Mouse (Mus musculus) kidney, embryonic 14.5 days (tissue): ENCODE results near the gene Spib. TPM values are rescaled to one million over a fixed set of nuclear protein-coding genes. Genes with fewer than 3 reads are reported as not detected.

Experiments
- ATAC-seq: fragments of 200-750 bp; cut with Nextera tagmentation; 2 replicates; pipeline ENCODE4 v1.8.0; 2017; ENCODE audit warnings: moderate number of reproducible peaks, mild to moderate bottlenecking, moderate TSS enrichment, moderate library complexity; ENCODE audit not compliant: low FRiP score, low TSS enrichment
- H3K27ac ChIP-seq: fragments of 300-500 bp; sonication (generic); 2 replicates; pipeline ENCODE4 v1.5.1; 2014; ENCODE audit warnings: low read depth, mild to moderate bottlenecking, low read length, moderate library complexity, mixed read lengths
- H3K27me3 ChIP-seq: fragments of 300-500 bp; sonication (generic); 2 replicates; pipeline ENCODE4 v1.6.1; 2014; ENCODE audit warnings: mild to moderate bottlenecking, low read length; ENCODE audit not compliant: control insufficient read depth, insufficient read depth
- H3K36me3 ChIP-seq: fragments of 300-500 bp; sonication (generic); 2 replicates; pipeline ENCODE4 v1.6.1; 2014; ENCODE audit warnings: low read length, mixed read lengths; ENCODE audit not compliant: control insufficient read depth, insufficient read depth
- H3K4me1 ChIP-seq: fragments of 300-500 bp; sonication (generic); 2 replicates; pipeline ENCODE4 v1.6.1; 2014; ENCODE audit warnings: low read length, mixed read lengths; ENCODE audit not compliant: control insufficient read depth, insufficient read depth
- H3K4me2 ChIP-seq: fragments of 300-500 bp; sonication (generic); replicated peaks from 2 replicates; pipeline ENCODE4 v1.6.1; 2014; ENCODE audit warnings: low read depth, mild to moderate bottlenecking, low read length
- H3K4me3 ChIP-seq: fragments of 300-500 bp; sonication (generic); 2 replicates; pipeline ENCODE4 v1.5.1; 2014; ENCODE audit warnings: mild to moderate bottlenecking, low read length
- H3K9ac ChIP-seq: fragments of 300-500 bp; sonication (generic); 2 replicates; pipeline ENCODE4 v1.6.1; 2014; ENCODE audit warnings: low read depth, mild to moderate bottlenecking, low read length, moderate library complexity
- H3K9me3 ChIP-seq: fragments of 300-500 bp; sonication (generic); 2 replicates; pipeline ENCODE4 v1.6.1; 2016; ENCODE audit warnings: low read length; ENCODE audit not compliant: control insufficient read depth
- WGBS: fragments of 180-500 bp; shearing (Covaris S2); extraction: QIAGEN DNeasy Blood & Tissue Kit; methylation state at CpG from one replicate; pipeline ENCODE4 v1.1.7; 2014; 5-methylcytosine and 5-hydroxymethylcytosine counted together
- polyA plus RNA-seq: library from polyadenylated mRNA; unstranded; fragments of >200 nt; fragmentation: Nextera tagmentation; extraction: Ambion mirVana; gene quantifications from 2 replicates; pipeline ENCODE4 v1.2.1, GENCODE M21; 2014

Gene Spib
- polyA plus RNA-seq, 1 experiment from 2014 or later = not detected

- no peaks in the 10 kb centered on the region for H3K36me3 ChIP-seq
- peaks cover 29% of the 10 kb centered on the region for H3K27me3 ChIP-seq
- H3K27ac ChIP-seq = no peak overlapping the region
- H3K4me1 ChIP-seq = peaks cover 5% of the 10 kb centered on the region; the same call in 1 of the 2 replicates
- ATAC-seq = no peak
- H3K4me2 ChIP-seq = no peak overlapping the region
- H3K9ac ChIP-seq = no peak overlapping the region
- no peaks in the 10 kb centered on the region for H3K9me3 ChIP-seq
- 82% methylated on average over 2 of the region's 2 CpGs for WGBS
- H3K4me3 ChIP-seq = no peak overlapping the region
Observed at GRCm38 (mm10) chr7:44523056-44523455, 8.8 kb downstream of the Spib start.

- Histone ChIP-seq H3K27me3 (peaks cover 25% of the 10 kb centered on the region), H3K27ac (no peak overlapping the region), H3K9me3 (no peaks in the 10 kb centered on the region), H3K9ac (no peak overlapping the region), H3K4me1 (no peaks in the 10 kb centered on the region; the same call in 1 of the 2 replicates), H3K4me3 (no peak overlapping the region), H3K36me3 (no peaks in the 10 kb centered on the region), H3K4me2 (peak overlapping the region; percentile 31)
- ATAC-seq = no peak
- 3% methylated on average over 20 of the region's 20 CpGs for WGBS
Observed at GRCm38 (mm10) chr7:44521710-44522109, 10.2 kb downstream of the Spib start.

DNA sequence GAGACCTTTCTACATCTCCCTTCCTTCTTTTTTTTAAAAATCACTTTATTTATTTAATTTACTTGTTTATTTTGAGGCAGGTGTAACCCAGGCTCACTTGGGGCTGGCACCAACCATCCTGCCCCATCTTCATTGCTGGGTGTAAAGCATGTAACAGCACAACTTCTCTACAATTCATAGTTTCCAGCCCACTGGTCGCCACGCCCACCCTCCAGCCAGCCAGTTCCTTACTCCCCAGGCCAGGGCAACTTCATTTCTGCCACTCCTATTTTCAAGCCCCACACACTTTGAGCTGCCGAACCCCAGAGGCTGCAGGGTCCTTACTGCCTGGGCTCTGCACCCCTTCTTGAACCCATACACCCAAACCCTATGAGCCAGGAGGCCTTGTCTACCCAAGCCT lies 10.9 kb downstream of the Spib start:
- peaks cover 25% of the 10 kb centered on the region for H3K27me3 ChIP-seq
- ATAC-seq = no peak
- no peaks in the 10 kb centered on the region for H3K9me3 ChIP-seq
- no peaks in the 10 kb centered on the region for H3K36me3 ChIP-seq
- 73% methylated on average over 3 of the region's 3 CpGs for WGBS
- no peak overlapping the region for H3K27ac ChIP-seq
- no peak overlapping the region for H3K4me2 ChIP-seq
- no peaks in the 10 kb centered on the region; the same call in 1 of the 2 replicates for H3K4me1 ChIP-seq
- H3K4me3 ChIP-seq = no peak overlapping the region
- no peak overlapping the region for H3K9ac ChIP-seq

- WGBS = 69% methylated on average over 9 of the region's 9 CpGs
Observed at GRCm38 (mm10) chr7:44519240-44519913, 12.5 kb downstream of the Spib start.

GRCm38 (mm10) chr7:44507491-44507890 lies 24.4 kb downstream of the Spib start:
- no peak for ATAC-seq
- H3K9ac ChIP-seq = no peak overlapping the region
- 0 out of 2 replicates have a peak, but pooled peaks cover under 1% of the 10 kb centered on the region for H3K9me3 ChIP-seq

More at GRCm38 (mm10) chr7:44519240-44519913, 12.5 kb downstream of the Spib start:
- peaks cover 21% of the 10 kb centered on the region for H3K27me3 ChIP-seq
- ATAC-seq = no peak
- no peak overlapping the region for H3K4me2 ChIP-seq
- H3K4me3 ChIP-seq = no peak overlapping the region
- H3K4me1 ChIP-seq = no peaks in the 10 kb centered on the region
- no peak overlapping the region for H3K9ac ChIP-seq
- no peaks in the 10 kb centered on the region for H3K9me3 ChIP-seq
- no peaks in the 10 kb centered on the region for H3K36me3 ChIP-seq
- no peak overlapping the region for H3K27ac ChIP-seq

GRCm38 (mm10) chr7:44501563-44502115 lies 30.2 kb downstream of the Spib start:
- Histone ChIP-seq H3K4me2 (no peak overlapping the region), H3K4me3 (no peak overlapping the region), H3K4me1 (no peaks in the 10 kb centered on the region; the same call in 1 of the 2 replicates), H3K27me3 (no peaks in the 10 kb centered on the region), H3K9me3 (no peaks in the 10 kb centered on the region), H3K9ac (no peak overlapping the region), H3K27ac (no peak overlapping the region), H3K36me3 (no peaks in the 10 kb centered on the region)
- WGBS = 46% methylated on average over 5 of the region's 5 CpGs
- no peak; the same call in 1 of the 2 replicates for ATAC-seq

More at GRCm38 (mm10) chr7:44507491-44507890, 24.4 kb downstream of the Spib start:
- Histone ChIP-seq H3K27ac (no peak overlapping the region), H3K27me3 (no peaks in the 10 kb centered on the region; the same call in 1 of the 2 replicates), H3K36me3 (no peaks in the 10 kb centered on the region), H3K4me3 (no peak overlapping the region), H3K4me1 (no peaks in the 10 kb centered on the region), H3K4me2 (no peak overlapping the region)

DNA sequence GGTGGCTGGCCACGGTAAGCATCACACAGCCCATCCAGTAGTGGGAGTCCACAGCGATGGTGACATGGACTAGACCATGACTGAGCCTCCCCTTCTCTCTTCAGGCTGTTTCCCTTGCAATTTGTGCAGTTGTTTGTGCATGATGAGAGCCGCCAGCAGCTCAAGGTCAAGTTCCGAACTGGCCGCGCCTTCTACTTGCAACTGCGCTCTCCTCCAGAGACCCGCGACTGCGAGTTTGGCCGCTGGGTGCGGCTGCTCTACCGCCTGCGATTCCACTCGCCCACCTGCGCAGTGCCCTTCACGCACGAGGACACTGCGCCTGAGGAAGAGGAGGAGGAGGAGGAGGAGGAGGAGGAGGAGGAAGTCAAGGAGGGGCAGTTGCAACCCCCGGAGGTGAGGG lies 31.8 kb downstream of the Spib start:
- peaks cover 5% of the 10 kb centered on the region; the same call in 1 of the 2 replicates for H3K4me1 ChIP-seq
- H3K36me3 ChIP-seq = no peaks in the 10 kb centered on the region
- ATAC-seq = no peak
- H3K9ac ChIP-seq = no peak overlapping the region
- H3K9me3 ChIP-seq = no peaks in the 10 kb centered on the region
- H3K27me3 ChIP-seq = no peaks in the 10 kb centered on the region
- no peak overlapping the region for H3K4me2 ChIP-seq
- H3K4me3 ChIP-seq = no peak overlapping the region
- H3K27ac ChIP-seq = no peak overlapping the region
- 58% methylated on average over 20 of the region's 20 CpGs for WGBS

DNA sequence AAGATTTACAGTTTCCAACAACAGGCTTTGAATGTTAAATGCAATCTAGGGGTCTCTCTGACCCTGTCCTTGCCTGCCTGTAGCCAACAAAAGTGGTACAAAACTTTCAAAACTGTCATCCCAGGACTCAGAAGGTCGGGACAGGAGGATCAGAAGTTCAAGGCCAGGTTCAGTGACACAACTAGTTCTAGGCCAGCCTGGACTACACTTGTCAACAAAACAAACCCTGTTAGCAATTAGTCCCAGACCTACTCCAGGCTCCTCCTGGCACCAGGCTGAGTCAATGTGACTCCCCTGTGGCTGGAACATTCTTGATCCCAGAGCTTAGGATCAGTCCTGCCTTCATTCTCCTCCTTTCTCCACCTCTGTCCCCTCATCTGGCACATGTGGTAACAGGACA lies 32.9 kb downstream of the Spib start:
- H3K4me2 ChIP-seq = no peak overlapping the region
- H3K9me3 ChIP-seq = no peaks in the 10 kb centered on the region
- H3K27me3 ChIP-seq = no peaks in the 10 kb centered on the region
- no peaks in the 10 kb centered on the region for H3K36me3 ChIP-seq
- H3K4me3 ChIP-seq = no peak overlapping the region
- 64% methylated on average over 1 of the region's 1 CpGs for WGBS
- H3K4me1 ChIP-seq = peaks cover 5% of the 10 kb centered on the region; the same call in 1 of the 2 replicates
- H3K27ac ChIP-seq = no peak overlapping the region
- no peak for ATAC-seq
- no peak overlapping the region for H3K9ac ChIP-seq

DNA sequence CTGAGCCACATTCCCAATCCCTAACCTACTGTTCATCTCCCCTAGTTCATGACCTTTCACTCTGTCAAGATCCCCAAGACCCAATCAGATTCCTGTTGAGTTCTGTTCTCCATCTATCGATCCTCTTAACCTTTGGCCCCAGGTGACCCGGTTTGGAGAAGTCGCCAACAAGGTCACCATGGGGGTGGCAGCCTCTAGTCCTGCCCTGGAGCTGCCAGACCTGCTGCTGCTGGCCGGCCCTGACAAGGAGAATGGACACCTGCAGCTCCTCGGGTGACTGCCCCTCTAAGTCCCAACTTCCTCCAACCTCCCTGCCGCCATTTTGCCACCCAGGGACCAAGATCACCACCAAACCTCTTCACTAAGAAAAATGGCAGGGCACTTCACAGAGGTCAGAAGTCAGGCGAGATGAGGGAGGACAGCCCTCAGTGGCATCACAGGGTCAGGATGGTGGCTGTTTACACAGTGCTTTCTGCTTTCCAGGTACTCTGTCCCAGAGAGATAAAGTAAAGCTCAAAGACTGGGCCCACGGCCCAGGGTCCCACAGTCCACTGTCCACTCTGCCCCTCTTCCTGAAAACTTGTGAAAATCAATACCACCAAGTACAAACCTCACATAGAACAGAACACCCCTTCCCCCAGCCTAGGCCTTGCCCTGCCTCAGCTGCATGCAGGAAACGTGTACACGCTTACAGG lies 34.4 kb downstream of the Spib start:
- no peaks in the 10 kb centered on the region for H3K27me3 ChIP-seq
- ATAC-seq = no peak
- H3K9ac ChIP-seq = no peak overlapping the region
- WGBS = 83% methylated on average over 10 of the region's 10 CpGs
- H3K4me2 ChIP-seq = peak overlapping the region; percentile 60
- no peaks in the 10 kb centered on the region for H3K9me3 ChIP-seq
- no peak overlapping the region for H3K27ac ChIP-seq
- peaks cover 5% of the 10 kb centered on the region; the same call in 1 of the 2 replicates for H3K4me1 ChIP-seq
- peak overlapping the region; percentile 79 for H3K4me3 ChIP-seq
- H3K36me3 ChIP-seq = peaks cover 8% of the 10 kb centered on the region
